Mouse (Mus musculus) WW6 (cell line): ENCODE results near the gene Lamc3.

Experiments used
- DNase-seq: peaks from one replicate; pipeline ENCODE4 v3.0.0-alpha.2; 2013; ENCODE audit warnings: low read depth, low spot score

The Lamc3 gene

DNA sequence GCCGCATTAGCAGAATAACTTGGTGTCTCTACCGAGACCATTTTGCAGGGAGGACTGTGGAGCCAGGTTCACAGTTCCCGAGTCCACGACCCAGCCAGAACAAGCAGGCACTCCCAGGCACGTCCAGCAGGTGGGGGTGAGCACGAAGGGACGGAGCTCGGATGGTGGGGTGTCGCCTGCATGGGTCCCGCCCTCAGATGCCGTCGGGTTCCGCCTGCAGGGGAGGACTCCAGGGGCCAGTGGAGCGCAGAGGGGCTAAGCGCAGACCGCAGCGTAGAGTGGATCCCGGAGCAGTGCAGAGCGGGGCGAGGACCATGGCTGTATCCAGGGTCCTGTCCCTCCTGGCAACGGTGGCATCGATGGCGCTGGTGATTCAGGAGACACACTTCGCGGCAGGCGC lies at the start of gene Lamc3:
Gene Lamc3, plus strand, starts transcription at position 262 of the 400 bp plus-strand sequence.
- DNase-seq: no peak

DNA sequence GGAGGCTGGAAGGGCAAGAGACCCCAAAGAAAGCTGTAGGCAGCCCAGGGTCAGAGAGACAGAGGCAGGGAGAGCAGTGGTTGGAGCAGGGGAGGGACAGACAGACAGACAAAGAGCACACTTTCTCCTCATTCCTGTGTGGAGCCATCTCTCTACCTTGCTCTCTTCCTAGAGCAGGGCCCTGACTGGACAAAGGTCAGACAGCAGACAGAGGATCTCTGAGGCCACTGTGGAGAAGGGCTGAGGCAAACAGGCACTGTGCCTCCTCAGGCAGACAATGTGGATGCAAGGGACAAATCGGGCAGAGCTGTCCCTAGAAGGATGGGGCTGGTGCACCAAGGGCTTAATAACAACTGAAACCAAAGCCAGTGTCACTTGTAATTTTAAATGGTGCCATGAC lies 48.2 kb upstream of the Lamc3 start:
- DNase-seq: no peak

DNA sequence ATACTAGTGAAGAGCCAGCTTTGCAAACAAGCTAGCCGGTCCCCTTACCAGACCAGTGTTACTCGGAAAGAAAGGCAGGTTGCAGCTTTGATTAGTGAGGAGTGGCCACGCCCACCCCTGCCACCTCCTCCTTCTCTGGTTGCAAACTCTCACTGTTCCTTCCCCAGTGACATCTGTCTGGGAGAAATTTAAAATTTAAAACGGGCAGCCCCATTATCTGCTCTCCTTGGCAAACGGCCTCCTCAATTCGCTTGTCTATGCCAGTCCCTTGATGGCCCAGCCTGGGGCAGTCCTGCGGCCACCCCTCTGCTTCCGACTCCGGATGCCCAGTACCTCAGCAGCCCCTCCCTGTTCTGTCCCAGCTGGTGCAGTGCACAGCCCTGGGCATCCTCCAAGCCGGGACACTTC lies 42.4 kb upstream of the Lamc3 start:
- no peak for DNase-seq

DNA sequence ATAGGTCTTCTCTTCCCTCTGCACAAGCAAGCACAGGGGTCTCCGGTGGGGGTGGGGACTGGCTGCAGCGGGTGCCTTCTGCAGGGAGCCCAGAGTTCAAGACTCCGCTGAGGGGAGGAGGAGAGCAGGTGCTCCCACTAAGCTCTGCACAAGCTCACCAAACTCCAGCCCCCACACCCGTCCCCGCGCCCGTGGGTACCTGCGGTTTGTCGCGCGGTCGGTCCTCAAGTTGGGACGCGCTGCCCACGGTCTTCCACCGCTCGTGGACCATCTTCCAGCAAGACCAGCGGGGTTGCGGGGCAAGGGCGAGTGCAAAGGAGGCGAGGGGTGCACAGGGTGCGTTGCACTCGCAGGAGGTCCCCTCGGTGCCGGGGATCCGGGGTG lies 41.6 kb upstream of the Lamc3 start:
- no peak for DNase-seq

DNA sequence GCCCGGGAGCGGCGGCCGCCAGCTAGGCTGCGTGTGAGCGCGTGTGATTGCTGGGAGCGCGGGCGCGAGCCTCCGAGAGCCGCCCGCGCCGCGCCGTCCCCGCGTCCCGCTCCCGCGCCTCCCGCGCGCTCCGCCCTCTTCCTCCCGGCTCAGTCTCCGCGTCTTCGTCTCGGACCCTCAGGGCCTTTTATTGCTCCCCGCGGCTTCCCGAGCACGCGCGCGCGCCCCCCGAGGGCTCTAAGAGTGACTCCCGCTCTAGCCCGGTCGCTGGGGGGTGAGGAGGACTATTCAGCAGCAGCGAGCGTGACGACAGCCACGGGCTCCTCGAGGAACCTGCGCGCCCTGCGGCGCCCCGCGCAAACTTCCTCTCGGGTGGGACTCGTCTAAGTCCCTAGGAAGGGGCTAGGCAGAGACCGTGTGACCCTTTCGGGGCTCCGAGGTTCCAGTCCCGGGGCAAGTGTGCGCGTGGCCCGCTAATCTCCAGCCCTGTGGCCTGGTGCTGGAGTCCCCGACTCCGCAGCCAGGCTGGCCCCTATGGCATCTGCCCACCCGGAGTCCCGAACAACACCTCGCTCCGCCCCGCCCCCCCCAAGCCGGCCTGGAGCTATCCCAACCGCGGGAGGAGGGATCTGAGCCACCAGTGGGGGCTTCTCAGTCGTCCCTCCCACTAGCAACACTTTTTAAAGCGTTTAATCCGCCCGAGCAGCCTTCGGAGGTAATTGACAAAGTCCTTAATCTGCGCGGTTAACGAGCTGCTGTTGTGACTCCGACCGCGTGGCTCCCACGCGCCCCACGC lies 41.0 kb upstream of the Lamc3 start, which contains the start of gene Fibcd1:
Gene Fibcd1, minus strand, starts transcription at position 110 of the 796 bp plus-strand sequence.
- DNase-seq: no peak

DNA sequence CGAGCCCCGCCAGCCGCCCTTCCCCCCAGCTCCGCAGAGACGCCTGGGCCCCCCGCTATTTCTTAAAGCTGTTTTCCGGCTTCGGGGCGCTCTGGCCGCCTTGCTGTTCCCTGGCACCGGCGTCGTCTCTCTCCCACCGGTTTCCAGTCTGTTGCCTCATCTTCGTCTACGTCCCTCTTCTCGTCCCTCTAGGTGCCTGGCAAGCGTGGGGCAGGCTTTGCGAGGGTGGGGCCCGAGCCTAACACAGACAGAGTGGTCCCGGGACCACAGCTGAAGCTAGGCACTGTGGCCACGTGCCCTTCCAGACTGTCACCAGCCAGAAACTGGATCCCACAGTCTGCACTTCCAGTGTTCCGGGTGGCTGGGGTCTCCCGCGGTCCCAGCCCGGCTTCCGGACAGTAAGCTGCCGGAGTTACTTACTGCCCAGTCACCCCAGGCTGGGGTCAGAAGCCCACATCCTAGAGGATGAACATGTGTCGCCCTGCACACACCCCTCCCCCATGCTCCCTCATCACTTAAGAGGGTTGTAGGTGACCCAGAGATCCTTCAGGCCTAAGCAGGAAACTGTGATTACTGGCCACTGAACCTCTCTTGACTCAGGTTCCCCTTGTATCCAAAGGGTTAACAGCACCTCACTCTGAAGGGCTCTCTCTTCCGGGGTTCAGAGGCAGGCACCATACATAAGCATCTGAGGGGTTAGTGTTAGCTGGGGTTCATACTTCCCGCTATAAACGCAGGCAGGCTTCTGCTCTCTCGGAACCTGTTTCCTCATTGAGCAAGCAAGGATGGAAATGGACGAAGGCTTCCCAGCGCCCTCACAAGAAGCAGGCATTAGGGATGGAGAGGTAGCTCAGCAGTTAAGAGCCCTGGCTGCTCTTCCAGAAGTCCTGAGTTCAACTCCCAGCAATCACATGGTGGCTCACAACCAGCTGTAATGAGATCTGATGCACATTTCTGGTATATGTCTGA lies 40.1 kb upstream of the Lamc3 start:
- no peak for DNase-seq

DNA sequence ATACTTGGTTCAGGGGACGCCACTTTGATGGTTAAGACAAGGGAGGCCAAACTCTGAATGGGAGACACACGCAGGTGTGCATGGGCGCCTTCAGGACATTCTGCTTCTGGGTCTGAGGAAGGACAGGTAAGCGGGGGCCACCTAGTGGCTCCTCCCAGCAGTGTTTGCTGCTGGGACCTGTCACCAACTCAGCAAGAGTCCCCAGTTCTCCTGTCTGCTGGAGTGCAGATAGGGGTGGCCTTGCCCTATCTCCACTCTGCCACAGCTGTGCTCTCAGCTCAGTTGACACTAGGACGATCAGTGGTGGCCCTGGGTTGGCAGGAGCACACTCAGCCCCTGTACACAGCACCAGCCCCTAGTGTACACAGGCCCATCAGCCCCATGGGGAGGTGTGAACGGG lies 39.2 kb upstream of the Lamc3 start:
- no peak for DNase-seq

DNA sequence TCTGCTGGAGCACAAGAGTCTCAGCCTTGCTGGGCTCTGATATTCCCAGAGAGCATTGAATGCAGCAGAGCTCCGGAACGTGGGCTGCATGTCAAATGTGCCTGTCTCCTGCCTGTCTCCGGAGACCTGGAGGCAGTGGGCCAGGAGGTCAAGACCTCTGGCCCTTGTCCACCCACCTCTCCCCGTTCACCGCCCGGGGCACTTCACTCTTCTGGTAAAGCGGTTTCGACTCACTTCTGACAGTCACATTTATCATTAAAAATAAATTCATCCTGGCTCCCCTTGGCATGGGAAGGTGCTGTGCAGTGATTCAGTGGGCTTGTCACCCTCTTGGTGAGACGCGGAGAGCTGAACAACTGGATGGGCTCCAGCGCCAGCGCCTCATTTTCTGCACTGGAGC lies 37.0 kb upstream of the Lamc3 start:
- DNase-seq: no peak

DNA sequence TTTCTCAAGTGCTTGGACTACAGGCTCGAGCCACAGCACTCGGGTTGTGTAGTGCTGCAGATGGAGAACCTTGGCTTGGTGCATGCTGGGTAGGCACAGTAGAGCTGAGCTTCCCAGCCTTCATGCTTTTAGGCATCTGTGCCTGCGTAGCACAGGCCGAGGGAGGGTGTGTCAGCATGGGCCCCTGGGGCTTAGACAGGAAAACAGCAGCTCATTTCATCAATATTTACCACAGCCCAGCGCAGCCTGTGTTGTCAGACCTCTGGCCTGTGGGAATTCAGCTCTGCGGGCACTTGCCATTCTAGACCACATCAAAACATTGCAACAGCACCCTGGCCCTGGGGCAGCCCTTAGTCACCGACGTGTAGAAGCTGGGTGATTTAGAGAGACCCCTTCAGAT lies 31.1 kb upstream of the Lamc3 start:
- DNase-seq: no peak

DNA sequence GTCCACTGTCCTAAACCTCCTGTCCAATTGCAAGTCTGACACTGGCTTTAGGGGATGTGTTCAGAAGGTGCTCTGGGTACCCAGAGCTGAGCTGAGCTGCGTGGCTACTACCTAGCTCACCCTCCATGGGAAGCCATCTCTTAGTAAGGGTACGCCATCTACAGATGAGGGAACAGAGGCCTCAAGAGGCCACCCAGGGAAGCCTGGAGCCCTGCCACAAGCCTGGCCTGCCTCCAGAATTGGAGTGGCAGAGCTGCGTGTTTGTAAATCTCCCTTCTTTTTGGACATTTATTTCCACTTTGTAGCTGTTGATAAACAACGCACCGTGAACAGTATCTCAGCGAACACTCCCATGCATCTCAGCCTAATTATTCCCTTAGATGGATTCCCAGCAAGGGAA lies 29.9 kb upstream of the Lamc3 start:
- no peak for DNase-seq

DNA sequence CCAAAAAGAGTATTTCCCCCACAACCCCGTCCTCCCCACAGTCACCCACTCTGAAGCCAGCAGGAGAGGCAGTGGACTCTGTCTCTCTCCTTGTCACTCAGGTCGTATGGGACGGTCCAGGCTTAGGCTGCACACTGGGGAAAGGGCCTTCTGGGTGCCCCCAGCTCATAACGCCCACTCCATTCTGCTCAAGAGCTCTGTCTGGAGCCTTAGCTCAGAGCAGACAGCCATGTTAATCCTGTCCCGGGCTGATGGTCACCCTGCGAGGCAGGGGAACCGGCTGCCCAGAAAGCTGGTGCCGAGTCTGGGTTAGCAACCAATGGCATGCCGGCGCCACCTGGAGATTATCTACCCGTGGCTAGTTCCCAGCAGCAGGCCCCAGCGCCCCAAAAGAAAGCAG lies 28.6 kb upstream of the Lamc3 start:
- no peak for DNase-seq

DNA sequence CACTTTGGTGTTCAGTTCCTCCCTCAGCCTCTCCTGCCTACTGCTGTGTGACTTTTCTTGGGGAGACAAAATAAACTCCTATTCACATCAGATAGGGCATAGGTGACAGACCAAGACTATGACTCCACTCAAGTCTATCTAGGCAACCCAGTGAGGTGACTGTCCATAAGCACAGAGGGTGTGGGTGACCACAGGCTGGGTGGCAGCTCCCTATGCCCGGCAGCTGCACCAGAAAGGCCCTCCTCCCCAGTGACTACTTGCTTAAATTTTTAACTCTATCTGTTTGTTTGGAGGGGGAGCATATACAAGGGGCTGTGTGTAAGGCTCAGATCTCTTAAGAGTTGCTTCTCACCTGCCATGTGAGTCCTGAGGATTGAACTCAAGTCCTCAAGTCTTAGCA lies 24.2 kb upstream of the Lamc3 start:
- DNase-seq: no peak

DNA sequence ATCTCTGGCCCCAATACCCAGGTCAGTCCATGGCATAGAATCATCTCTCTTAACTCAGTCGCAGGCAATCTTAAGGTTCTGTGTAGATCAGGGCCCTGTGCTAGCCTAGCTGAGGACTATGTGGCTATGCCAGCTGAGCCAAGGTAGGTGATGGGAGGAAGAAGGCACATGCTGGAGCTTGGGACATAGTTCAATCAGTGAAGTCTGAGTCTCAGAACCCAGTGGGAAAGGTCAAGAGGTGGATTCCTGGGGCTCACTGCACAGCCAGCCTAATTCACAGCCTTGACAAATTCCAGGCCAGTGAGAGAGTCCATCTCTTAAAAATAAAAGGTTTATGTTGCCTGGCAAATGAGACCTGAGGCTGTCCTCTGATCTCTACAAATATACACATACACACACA lies 23.3 kb upstream of the Lamc3 start:
- no peak for DNase-seq

DNA sequence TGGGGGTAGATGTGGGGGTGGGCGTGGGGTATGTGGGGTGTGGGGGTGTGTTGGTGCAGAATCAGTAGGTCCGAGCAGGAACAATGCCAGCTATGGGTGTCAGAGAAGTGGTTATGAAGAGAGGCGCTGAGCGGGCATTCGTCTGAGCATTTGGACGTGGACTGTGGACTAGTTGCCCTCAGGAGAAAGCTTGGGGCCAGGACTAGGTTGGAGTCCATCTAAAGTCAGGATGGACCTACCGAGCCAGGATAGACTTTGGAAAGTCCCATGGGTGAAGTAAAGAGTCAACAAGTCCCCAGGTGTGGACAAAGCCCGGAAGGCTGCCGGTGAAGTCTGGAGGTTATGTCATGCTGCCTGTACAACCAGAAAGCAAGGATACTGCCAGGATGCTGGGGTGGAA lies 22.2 kb upstream of the Lamc3 start:
- DNase-seq: no peak

DNA sequence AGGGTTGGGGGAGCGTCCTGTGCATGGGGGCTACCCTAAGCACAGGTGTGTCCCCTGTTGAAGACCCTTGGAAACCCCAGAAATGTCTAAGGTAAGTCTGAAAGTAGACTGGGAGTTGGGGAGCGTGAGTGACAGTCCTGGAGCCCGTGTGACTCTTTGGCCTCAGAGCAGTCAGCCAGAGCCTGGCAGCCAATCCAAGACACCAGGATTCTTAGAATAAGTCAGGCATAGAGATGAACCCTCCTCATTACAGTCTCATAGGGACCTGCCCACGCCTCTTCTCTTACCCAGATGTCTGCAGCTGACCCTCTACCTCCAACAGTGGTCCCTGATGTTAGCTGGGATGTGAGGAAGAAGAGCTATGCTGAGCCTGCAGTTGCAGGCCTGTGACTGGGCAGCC lies 21.8 kb upstream of the Lamc3 start:
- no peak for DNase-seq

DNA sequence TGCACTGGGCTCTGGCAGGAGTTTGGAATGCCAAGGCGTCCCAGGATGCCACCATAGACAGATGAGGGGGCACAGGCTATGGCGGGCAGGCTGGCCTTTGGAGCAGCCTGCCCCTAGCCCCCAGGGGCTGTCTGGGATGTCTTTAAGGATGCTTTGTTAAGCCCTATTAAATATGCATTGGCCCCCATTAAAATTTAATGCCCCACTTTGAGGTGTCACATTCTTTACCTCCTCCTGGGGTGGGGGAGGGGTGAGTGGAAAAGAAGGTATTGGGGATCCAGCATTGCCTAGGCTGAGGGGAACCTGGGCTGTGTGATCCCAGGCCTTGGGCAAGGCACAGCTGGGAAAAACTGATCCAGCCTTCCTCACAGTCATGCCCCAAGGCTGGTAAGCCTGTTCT lies 21.3 kb upstream of the Lamc3 start:
- DNase-seq: no peak

DNA sequence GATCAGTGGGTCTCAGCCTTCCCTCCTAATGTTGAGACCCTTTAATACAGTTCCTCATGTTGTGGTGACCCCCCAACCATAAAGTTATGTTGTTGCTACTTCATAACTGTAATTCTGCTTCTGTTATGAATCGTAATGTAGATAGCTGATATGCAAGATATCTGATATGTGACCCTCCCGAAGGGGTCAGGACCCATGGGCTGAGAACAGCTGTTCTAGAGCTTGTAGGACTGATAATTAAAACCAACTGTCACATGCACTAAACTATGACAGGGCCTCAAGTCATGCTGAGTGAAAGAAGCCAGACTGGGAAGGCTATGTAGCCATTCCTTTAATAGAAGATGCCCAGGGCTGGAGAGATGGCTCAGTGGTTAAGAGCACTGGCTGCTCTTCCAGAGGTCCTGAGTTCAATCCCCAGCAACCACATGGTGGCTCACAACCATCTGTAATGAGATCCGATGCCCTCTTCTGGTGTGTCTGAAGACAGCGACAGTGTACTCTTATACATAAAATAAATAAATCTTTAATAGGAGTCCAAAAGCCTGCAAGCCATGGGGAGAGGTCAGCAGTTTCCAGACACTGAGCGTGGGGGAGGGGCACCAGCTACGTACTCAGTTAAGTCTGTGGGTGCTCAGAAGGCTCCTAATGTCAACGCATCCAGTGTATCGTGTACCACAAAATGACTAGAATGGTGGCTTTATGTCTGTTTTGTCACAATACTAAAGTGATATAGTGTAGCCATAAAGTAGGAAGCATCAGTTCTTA lies 19.1 kb upstream of the Lamc3 start:
- no peak for DNase-seq

DNA sequence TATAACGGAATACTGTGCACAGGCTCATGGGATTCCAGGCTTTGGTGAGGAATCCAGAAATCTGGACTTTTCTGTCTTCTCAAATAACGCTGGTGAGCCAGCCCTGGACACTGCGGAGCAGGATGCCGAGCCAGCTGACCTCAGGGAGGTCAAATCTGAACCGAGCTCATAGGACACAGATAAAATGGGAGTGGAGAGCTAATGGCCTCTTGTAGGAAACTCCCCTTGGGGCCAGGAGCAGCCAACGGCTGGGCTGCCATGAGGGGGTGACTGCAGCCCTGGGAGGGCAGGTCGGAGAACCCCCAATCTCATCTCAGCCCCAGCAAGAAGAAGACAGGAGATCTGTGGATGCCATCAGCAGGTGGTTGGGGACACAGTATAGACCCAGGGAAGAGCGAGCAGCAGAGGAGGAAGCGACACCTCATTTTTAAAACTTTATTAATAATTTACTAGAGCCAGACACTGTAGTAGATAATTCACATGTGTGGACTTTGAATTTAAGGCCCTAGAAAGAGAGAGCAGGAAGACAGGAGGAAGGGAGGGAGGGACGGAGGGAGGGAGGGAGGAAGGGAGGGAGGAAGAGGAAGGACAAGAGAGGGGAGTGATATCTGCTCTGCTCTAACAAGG lies 18.4 kb upstream of the Lamc3 start:
- DNase-seq: no peak

DNA sequence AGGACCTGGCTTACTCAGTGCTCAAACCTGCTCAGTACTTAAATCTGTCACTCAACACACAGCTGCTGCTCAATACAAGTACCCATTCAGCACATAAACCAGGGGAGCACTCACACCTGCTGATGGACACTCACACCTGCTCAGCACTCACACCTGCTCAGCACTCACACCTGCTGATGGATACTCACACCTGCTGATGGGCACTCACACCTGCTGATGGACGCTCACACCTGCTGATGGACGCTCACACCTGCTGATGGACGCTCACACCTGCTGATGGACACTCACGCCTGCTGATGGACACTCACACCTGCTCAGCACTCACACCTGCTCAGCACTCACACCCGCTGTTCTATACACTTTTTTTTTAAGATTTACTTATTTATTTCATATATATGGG lies 17.4 kb upstream of the Lamc3 start:
- DNase-seq: no peak

DNA sequence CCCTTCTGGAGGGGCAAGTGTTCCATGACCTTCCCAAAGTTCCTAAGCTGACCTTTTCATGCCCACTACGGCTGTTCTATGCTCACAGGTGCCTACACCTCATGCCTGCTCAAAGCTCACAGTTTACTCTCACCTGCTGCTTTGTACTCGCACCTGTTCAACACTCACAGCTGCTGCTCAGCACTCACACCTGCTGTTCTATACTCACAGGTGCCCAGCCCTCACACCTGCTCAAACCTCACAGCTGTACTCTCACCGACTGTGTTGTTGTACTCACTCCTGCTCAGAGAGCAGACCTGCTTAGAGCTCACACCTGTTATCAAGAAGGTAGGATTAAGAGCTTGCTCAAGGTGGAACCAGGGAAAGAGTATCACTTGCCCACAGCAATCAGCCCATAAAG lies 16.4 kb upstream of the Lamc3 start:
- no peak for DNase-seq

DNA sequence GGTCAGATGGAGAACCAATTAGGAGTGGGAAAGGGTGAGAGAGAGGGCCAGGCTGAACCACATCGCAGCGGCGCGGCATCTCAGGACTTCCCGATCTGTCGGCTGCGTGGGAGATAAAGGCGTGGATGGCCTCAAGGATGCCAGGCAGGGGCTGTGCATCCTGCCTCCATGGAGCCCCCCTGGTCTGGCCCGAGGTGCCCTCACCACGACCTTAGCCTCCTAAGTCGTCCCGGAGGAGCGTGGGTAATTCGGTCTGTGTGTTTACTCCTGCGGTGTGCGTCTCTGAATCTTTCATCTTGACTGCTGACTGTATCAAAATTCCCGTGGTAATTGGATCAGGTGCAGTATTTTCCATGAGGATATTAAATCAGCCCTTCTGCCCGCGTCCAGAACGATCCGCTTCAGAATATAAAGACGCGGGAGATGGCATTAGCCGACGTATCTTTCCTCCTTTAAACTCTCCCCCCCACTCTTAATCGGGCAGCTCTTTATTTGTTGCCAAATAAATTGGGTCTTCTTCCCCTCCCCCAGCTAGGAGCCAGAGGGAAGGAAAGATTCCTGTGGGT lies 12.7 kb upstream of the Lamc3 start:
- no peak for DNase-seq
